Mouse (Mus musculus) layer of hippocampus, postnatal 25 days (tissue): ENCODE measurements around the gene Hbp1. TPM values are rescaled to one million over a fixed set of nuclear protein-coding genes. Genes with fewer than 3 reads are reported as not detected.

Experiments used
- DNase-seq, 2 experiments: peaks; one replicate each; pipeline ENCODE4 v3.0.0; 2022; ENCODE audit warnings: mixed read lengths in 2 of 2, low spot score in 1 of 2; ENCODE audit errors: extremely low spot score in 1 of 2
- total RNA-seq, 2 experiments: library from RNA; stranded (reverse); gene quantifications; 2 replicates each; pipeline ENCODE4 v1.2.3; 2021

Gene Hbp1
- total RNA-seq, 2 experiments from 2014 or later: 23.0 to 27.0 TPM

GRCm38 (mm10) chr12:31913614-31914013 lies 36.7 kb downstream of the Hbp1 start:
- DNase-seq: no peak

DNA sequence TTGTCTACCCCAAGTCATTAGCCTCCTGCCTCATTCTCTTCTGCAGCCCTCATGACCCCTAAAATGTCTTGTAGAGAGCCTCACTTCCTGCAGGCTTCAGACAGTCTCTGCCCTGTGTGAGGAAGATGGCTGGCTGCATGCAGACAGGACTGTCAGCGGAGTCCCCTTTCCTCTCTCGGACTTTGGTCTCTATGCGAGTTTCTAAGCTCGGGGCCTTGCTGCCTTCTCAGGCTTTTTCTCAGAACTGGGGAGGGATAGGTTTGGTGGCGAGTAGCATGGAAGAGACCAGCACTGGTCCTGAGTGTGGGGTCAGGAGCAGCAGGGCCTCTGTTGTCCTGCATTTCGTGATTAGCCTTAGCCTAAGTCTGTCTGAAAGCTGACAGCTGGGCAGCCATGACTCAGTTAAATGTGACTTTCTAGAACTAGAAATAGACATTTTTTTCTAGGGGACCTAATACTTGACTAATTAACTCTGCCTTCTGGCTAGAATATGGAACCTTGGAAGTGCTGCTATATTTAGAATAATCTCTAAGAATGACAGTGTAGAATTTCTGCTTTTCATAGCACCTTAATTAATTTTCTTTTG lies 37.3 kb downstream of the Hbp1 start:
- DNase-seq: no peak

- DNase-seq: no peak
These were observed 42.9 kb downstream of the Hbp1 start for GRCm38 (mm10) chr12:31907436-31907835.

- no peak for DNase-seq
These were observed 44.4 kb downstream of the Hbp1 start for GRCm38 (mm10) chr12:31905696-31906551.

DNA sequence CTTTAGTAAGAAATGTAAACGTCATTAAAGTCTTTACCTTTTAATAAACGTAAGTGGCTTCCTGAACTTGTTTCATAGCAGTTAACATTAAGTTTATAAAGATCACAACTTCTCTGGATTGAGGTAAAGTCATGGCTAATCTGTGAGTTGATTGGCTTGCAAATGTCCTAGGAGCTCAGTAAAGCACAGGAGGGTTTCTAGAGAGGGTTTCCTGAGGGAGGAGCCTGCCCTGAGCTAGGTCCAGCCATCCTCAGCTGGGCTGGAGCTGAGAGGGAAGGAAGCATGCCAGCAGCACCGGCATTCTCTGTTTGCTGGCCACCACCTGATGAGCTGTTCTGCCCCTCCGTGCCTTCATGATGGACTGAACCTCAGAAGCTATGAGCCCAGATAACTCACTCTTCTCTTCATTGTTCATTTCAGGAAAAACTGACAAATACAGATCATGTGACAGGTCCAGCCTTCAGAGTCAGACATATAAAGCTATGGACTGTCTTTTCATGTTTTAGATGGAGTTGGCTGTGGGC lies 49.9 kb downstream of the Hbp1 start:
- DNase-seq: no peak

DNA sequence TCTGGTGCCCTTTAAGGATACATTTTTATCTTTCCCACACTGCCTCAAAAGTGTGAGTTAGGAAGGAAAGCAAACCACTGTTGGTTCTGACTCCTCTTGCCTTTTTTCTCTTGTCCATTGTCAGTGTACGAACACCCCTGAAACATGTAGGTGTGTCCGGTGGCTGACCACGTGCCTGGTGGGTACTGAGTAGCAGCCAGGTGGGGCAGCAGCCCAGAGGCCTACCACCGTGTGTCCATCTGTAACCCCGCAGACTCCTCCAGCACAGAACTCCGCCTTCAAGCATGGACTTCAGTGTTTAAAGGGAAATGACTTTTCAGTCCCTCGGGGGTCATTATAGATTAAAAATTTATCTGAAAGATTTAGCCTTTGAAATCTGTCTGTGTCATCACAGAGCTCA lies 52.9 kb downstream of the Hbp1 start:
- no peak for DNase-seq

DNA sequence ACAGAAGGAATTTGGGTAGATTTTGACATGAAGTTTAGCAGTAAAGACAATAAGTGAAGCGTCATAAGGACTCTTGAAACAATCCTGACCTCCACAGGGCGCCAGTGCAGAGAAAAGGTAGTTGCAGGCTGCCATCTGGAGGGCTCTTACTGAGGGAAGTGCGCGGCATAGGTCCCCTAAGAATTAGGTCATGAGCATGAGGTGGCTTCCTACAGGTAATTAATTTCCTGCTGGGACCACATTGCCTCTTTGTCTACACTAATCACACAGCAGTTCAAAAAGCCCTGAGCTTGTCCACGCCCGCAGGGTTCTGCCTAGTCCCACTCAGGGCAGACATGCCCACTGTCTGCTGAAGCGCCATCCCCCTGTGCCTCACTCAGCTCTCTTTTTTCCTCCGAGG lies 53.3 kb downstream of the Hbp1 start:
- DNase-seq: no peak

DNA sequence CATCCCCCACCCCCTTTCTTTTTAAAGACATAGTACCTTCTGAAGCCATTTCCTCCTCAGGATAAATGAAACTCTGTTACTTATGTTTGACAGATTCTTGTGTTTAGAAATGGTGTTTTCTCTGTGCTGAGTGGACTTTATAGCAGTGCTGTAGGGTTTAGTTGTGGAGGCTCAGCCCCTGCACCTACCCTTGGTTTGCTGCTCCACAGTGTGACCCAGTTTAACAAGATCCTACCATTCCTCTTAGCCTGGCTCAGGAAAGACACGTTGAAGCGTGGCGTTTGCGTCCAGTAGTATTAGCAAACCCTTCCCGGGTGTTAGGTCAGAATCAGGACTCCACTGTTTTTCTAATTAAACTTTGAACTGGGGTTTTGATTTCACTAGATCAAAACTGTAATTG lies 54.0 kb downstream of the Hbp1 start:
- DNase-seq: no peak

DNA sequence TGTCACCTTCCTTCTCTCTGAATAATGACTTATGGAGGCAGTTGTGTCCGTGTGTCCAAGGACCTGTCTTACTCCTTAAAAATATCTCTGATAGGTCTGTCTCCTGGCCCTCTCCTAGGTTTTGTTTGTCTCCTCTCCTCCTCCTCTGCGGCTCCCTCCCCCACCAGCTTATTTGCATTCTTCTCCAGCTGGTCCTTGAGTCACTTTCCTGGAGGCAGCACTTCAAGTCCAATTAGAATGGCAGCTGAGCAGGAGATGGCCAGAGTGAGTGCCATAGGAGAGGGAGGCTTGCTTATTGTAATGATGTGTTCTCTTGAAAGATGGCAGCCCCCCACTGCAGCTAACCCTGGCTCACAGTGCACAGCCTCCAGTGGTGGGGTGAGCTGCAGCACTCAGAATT lies 54.4 kb downstream of the Hbp1 start:
- DNase-seq: no peak

GRCm38 (mm10) chr12:31895095-31895734 lies 55.1 kb downstream of the Hbp1 start:
- DNase-seq: no peak

DNA sequence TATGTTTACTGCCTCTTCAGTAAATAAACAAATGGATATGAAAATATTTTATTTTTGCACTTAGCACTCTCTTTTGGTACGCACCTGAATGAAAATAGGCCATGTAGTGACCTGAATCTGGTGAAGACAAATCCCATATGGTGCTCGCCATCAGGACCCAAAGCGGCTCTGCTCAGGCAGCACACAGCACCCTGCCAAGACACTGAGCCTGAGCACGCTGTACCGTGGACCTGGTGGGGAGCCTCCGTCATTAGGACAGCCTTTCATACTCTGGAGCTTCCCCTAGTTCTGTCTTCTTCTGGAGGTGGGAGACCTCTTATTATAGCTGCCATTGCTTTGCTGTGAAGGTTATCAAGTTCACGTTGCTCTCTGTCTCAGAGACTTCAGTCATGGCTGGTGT lies 57.6 kb downstream of the Hbp1 start:
- no peak for DNase-seq

- no peak for DNase-seq
These were observed 58.3 kb downstream of the Hbp1 start for GRCm38 (mm10) chr12:31892079-31892478.

DNA sequence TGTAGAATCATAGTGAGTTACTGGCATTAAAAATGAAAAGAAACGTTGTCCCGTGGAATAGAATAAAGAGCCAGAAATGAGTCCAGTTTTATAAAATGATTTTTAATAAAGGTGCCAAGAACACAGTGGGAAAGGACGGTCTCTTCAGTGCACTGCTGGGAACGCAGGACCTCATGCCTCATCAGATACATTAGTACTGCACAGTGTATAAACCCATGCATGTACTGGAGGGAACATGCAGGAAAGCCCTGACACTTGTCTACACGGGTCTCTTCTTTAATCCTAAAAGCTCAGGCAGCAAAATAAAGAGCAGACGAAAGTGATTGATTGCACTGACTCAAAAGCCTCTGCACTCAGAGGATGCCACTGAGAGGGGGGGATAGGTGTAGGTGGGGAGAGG lies 59.6 kb downstream of the Hbp1 start:
- no peak for DNase-seq

DNA sequence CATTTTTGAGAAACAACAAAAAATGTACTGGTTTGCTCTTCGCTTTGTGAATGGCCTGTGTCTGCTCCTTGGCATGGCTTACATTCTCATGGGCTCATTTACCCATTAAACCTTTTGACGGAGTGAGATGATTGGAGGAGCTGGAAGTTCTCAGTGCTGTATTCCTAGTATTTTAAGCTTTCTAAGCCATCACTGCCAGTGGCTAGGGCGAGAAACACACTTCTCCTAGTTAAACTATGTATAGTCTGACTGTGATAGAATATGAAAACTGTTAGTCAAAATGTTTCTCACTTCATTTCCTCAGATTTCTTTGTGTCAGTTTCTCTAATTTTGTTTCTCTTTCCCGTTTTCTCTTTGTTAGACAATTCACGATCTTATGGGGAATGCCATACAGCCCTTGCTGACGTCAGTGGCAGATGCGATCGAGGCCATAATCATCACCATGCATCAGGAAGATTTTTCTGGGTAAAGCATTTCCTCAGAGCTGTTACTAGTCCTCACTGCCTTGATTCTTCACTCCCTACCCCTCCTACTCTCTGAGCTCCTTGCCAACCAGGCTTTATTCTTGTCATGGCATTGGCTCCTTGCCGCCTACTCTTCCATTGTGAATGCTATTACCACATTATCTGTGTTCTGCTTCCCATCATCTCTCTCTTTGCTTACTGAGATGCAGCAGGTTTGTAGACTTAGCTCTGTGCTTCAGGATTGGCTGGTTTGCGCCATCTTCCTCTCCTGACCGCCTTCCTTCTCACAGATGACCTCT lies 64.3 kb downstream of the Hbp1 start:
- DNase-seq: no peak

- DNase-seq: no peak
These were observed 65.3 kb downstream of the Hbp1 start for GRCm38 (mm10) chr12:31885084-31885483.

DNA sequence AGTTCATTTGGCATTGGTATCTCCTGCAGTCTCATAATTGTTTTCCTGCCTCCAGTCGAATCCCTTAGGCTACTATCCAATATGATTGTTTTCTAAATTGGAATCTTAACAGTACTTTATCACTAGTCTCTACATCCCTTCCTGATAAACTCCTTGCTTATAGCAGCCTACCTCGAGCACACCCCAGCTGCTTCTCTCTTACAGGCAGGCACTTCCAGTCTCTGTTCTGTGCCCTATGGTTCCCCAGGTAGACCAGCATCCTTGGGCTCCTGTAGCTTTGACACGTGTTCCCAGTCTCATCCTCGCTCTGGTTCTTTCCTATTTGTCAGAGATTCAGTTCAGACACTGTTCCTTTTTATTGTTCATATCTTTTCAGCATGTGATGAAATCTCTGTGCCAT lies 66.0 kb downstream of the Hbp1 start:
- DNase-seq: no peak

DNA sequence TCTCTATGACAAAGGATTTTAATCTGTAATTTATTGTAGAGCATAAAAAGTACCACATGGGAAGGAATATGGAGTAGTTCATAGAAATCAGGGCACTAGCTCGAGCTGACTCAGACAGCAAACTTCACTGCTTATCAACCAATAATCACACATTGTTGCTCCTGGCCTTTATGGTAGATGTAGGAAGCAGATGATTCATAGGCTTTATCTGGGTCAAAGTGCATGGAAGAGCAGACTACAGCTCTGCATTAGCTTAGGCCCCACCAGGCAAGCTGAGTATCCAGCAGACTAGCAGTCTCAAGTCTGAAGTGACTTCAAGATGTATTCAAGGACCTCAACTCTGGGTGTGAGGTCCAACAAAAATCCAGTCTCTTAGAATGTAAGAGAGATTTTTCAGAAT lies 67.6 kb downstream of the Hbp1 start:
- no peak for DNase-seq

- no peak for DNase-seq
These were observed 73.6 kb downstream of the Hbp1 start for GRCm38 (mm10) chr12:31876775-31877174.
